Mouse (Mus musculus) forebrain, embryonic 10.5 days (tissue): ENCODE measurements around the gene Hprt. TPM values are rescaled to one million over a fixed set of nuclear protein-coding genes. Genes with fewer than 3 reads are reported as not detected.
A peak's percentile ranks its signal among the peaks of the same experiment; 100 is the strongest.

Experiments used
- microRNA counts: library from miRNA; unstranded; fragments of <30 nt; microRNA quantifications from one replicate; lab custom pipeline; 2017
- microRNA-seq: library from miRNA; unstranded; fragments of <30 nt; microRNA quantifications from one replicate; pipeline ENCODE4, GENCODE M21; 2017
- polyA plus RNA-seq: library from polyadenylated mRNA; unstranded; fragments of >200 nt; fragmentation: Nextera tagmentation; extraction: Ambion mirVana; gene quantifications from 2 replicates; pipeline ENCODE4 v1.2.1, GENCODE M21; 2016

Gene Hprt
- polyA plus RNA-seq, 1 experiment from 2014 or later: 119 TPM

MicroRNA genes within 50 kb of the gene (microRNA counts, 519-probe panel; counts per million panel counts)
- 6,408 counts per million, percentile 94 among the panel's probes with 10 or more counts for microRNA mmu-miR-322 (lab: Ali Mortazavi, UCI)
- microRNA mmu-miR-351 (lab: Ali Mortazavi, UCI): 341 counts per million, percentile 65 among the panel's probes with 10 or more counts
- microRNA mmu-miR-450a-3p (lab: Ali Mortazavi, UCI): 341 counts per million, percentile 65 among the panel's probes with 10 or more counts
- microRNA mmu-miR-450a-5p (lab: Ali Mortazavi, UCI): 4,783 counts per million, percentile 81 among the panel's probes with 10 or more counts
- 341 counts per million, percentile 65 among the panel's probes with 10 or more counts for microRNA mmu-miR-450b-3p (lab: Ali Mortazavi, UCI)
- microRNA mmu-miR-450b-5p (lab: Ali Mortazavi, UCI): 341 counts per million, percentile 65 among the panel's probes with 10 or more counts
- microRNA mmu-miR-503 (lab: Ali Mortazavi, UCI): 341 counts per million, percentile 65 among the panel's probes with 10 or more counts
- 341 counts per million, percentile 65 among the panel's probes with 10 or more counts for microRNA mmu-miR-542-3p (lab: Ali Mortazavi, UCI)
- 2,686 counts per million, percentile 70 among the panel's probes with 10 or more counts for microRNA mmu-miR-542-5p (lab: Ali Mortazavi, UCI)

Small RNAs within 50 kb of the gene (microRNA-seq; reads per million reads assigned to microRNA genes)
- gene Mir322 (16,125 reads per million, percentile 97 among the genes with 10 or more reads in this experiment), gene Mir351 (2,772 reads per million, percentile 85 among the genes with 10 or more reads in this experiment), gene Mir450-1 (20.4 reads per million, percentile 31 among the genes with 10 or more reads in this experiment), gene Mir450-2 (8.4 reads per million, percentile 18 among the genes with 10 or more reads in this experiment), gene Mir450b (258 reads per million, percentile 57 among the genes with 10 or more reads in this experiment), gene Mir503 (521 reads per million, percentile 68 among the genes with 10 or more reads in this experiment), gene Mir542 (553 reads per million, percentile 68 among the genes with 10 or more reads in this experiment)

Other genes with a start within 250 kb of the Hprt start
- gene Ccdc160, start 196.9 kb upstream of the Hprt start, polyA plus RNA-seq: 6.3 and 6.6 TPM in 2 replicates
- 104 and 108 TPM in 2 replicates for gene Phf6, start 75.9 kb upstream of the Hprt start, polyA plus RNA-seq